Mouse (Mus musculus) cerebellum, postnatal 25 days (tissue): ENCODE measurements around the gene Agpat1.

Experiments used
- DNase-seq, 2 experiments: peaks; one replicate each; pipeline ENCODE4 v3.0.0; 2021; ENCODE audit warnings: mixed read lengths in 2 of 2

The Agpat1 gene

DNA sequence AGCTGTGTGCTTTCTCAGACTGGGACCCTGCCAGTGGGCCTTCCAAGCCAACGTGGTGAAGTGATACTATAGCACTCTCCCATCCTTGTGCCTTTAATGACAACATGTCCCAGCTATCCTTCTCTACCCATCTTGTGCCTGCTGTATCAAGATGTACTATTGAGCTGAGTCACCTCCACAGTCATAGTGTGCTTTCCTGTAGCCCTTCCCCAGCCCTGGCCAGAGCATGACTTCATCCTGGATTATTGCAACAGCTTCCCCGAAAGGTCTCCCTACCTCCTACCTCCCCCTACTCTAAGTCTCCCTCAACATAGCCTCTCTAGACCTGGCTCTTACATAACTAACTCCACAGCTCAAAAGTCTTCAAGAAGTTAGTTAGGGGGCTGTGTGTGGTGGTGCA, 31.6 kb downstream of the Agpat1 start:
- DNase-seq = no peak

DNA sequence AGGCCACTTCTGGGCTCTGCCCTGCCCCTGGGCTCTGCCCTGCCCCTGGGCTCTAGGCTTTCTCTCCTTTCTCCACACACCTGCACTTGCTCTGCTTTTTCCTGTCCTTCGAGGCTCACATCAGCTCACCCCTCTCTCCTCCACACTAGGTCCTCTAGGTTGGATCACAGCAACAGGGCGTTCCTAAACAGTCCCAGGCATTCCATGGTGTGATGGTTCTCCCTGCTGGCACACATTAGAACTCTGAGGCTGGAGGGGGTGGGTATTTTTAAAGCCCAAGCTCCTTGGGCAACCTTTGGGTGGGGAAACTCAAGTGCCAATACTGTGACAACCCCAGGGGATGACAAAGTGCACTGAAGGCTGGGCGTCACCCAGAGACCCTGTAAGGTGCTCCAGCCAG, 33.4 kb downstream of the Agpat1 start:
- DNase-seq = peak in 1 of 2 experiments; percentile 34

- peak; percentile 42 to 43 for DNase-seq
Measured at GRCm38 (mm10) chr17:34639461-34640255, 35.6 kb downstream of the Agpat1 start.

DNA sequence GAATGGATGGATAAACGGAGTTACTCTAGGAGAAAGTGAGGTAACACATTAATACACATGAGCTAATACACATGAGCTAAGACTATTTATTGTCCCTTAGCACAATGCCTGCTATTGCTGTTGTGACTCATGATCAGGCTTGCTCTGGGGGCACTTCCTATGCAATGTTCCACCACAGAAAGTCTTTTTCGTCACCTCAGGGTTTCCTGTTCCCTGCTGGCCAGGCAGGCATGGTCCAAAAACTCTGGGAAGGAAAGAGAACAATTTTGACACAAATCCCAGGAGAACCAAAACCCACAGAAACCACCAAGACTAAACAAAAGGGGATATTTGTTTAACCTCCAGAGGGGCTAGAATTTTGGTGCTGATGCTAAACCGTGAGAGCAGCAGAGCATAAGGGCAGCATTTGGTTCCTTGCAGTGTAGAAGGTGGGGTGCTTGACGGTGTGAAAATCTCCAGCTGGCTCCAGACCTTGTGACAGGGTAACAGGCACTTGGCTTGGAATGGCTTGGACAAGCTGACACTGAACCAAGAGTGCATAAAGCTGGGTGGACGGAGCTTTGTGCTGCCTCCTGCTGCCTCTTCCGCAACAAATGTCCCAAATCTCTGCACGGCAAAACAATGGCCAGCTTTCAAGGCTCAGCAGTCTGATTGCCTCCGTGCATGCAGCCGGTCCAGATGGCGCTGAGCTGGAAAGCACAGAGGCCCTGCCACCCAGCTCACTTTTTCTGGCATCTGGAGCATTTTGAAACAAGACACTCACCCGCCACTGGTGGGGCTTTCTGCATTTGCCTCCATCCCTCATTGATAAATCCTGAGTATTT, 36.9 kb downstream of the Agpat1 start:
- DNase-seq = peak; percentile 89

GRCm38 (mm10) chr17:34641945-34642344, 37.9 kb downstream of the Agpat1 start:
- peak in 1 of 2 experiments; percentile 16 for DNase-seq

DNA sequence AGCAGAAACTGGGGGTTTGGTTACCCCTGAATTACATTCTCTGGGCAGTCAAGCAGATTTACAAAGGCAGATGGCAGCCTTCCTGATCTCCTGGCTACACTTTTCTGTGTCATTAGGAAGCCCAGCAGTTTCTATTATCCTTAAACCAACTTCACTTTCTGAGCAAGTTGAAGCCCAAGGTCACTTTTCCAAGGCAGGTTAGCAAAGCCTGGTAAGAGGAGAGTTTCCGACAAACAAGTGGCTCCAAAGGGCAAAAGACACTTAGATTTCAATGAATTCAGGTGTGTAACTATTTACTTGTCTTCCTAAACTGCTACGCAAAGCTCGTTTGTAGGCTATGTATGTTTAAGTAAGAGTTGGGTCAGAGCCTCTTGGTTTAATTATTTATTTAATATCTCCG, 39.3 kb downstream of the Agpat1 start:
- peak in 1 of 2 experiments; percentile 10 for DNase-seq

- peak; percentile 82 to 89 for DNase-seq
Measured at GRCm38 (mm10) chr17:34643944-34644343, 39.9 kb downstream of the Agpat1 start.

- DNase-seq = peak; percentile 96
Measured at GRCm38 (mm10) chr17:34644608-34645007, 40.5 kb downstream of the Agpat1 start, which contains the start of gene Fkbpl. Fkbpl (plus strand) TSS chr17:34644764.

- DNase-seq = peak; percentile 7 to 19
Measured at GRCm38 (mm10) chr17:34645256-34645829, 41.3 kb downstream of the Agpat1 start.

GRCm38 (mm10) chr17:34645831-34646511, 41.9 kb downstream of the Agpat1 start:
- peak; percentile 21 to 51 for DNase-seq

- DNase-seq = peak; percentile 91 to 95
Measured at GRCm38 (mm10) chr17:34646906-34647787, 43.1 kb downstream of the Agpat1 start, which contains the start of gene Atf6b. Atf6b (plus strand) TSS chr17:34647146.

- DNase-seq = peak; percentile 3 to 8
Measured at GRCm38 (mm10) chr17:34648141-34648890, 44.3 kb downstream of the Agpat1 start.

- DNase-seq = peak in 1 of 2 experiments; percentile 11
Measured at GRCm38 (mm10) chr17:34649106-34649864, 45.2 kb downstream of the Agpat1 start.

DNA sequence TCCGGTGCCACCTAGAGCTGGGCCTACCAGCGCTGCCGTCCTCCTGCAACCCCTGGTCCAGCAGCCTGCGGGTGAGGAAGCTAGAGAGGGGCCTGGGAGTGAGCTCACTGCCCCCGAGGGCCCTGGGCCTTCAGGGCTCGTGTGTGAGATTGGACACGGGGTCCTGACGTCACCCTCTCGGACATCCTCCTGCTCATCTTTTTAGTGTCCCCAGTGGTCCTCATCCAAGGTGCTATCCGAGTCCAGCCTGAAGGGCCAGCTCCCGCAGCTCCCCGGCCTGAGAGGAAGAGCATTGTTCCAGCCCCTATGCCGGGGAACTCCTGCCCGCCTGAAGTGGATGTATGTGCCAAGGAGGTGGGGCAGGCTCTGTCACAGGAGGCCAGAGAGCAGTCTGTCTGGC, 46.7 kb downstream of the Agpat1 start:
- peak in 1 of 2 experiments; percentile 16 for DNase-seq

DNA sequence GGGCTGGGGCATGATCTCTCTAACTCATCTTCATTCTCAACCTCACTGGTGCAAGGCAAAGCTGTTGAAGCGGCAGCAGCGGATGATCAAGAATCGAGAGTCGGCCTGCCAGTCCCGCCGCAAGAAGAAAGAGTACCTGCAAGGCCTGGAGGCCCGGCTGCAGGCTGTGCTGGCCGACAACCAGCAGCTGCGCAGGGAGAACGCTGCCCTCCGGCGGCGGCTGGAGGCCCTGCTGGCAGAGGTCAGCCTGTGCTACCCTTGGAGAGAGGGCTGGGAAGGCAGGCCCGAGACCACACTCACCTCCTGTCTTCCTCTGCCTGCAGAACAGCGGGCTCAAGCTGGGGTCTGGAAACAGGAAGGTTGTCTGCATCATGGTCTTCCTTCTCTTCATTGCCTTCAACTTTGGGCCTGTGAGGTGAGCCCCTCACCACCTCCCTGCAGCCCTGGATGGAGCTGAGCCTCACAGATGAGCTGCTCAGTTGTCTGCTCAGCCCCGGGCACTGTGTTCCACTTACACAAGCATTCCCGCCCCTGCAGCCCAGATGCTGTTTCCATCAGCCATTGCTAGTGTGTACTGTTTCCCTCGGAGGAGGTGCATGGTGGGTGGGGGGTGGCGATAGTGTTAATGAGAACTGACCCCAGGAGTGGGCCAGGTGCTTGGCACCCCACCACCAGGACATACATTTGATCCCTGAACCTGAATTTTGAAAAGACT, 47.6 kb downstream of the Agpat1 start:
- DNase-seq = peak; percentile 45 to 67

DNA sequence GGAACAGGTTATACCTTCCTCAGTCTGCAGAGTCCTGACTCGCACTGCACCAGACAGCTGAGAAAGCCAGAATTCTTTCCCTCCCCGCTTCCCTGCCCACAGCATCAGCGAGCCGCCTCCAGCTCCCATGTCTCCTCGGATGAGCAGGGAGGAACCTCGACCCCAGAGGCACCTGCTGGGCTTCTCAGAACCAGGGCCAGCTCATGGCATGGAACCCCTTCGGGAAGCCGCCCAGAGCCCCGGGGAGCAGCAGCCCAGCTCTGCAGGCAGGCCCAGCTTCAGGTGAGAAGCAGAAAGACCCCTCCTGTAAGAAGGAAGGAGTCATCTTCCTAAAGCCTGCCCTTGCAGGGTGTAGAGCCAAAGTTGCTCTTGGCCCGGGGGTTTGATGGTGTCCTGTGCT, 48.5 kb downstream of the Agpat1 start:
- DNase-seq = peak in 1 of 2 experiments; percentile 14

- DNase-seq = no peak
Measured at GRCm38 (mm10) chr17:34652985-34653384, 48.9 kb downstream of the Agpat1 start.

- DNase-seq = peak; percentile 57 to 75
Measured at GRCm38 (mm10) chr17:34653746-34654285, 49.8 kb downstream of the Agpat1 start.

GRCm38 (mm10) chr17:34654392-34654791, 50.3 kb downstream of the Agpat1 start:
- peak in 1 of 2 experiments; percentile 17 for DNase-seq
